Mouse (Mus musculus) neural tube, embryonic 11.5 days (tissue): ENCODE measurements around the gene Lars2. TPM values are rescaled to one million over a fixed set of nuclear protein-coding genes. Genes with fewer than 3 reads are reported as not detected.

Source experiments
- ATAC-seq: fragments of 200-750 bp; cut with Nextera tagmentation; 2 replicates; pipeline ENCODE4 v1.8.0; 2017; ENCODE audit warnings: moderate number of reproducible peaks, mild to moderate bottlenecking, moderate TSS enrichment, moderate library complexity; ENCODE audit not compliant: insufficient read depth, low FRiP score, low TSS enrichment
- DNase-seq: peaks from one replicate; pipeline ENCODE4 v3.0.0-alpha.2; 2015; ENCODE audit warnings: low spot score
- H3K27ac ChIP-seq: fragments of 300-500 bp; sonication (generic); 2 replicates; pipeline ENCODE4 v1.5.1; 2014; ENCODE audit warnings: low read depth, mild to moderate bottlenecking, low read length
- H3K27me3 ChIP-seq: fragments of 300-500 bp; sonication (generic); 2 replicates; pipeline ENCODE4 v1.6.1; 2014; ENCODE audit warnings: mild to moderate bottlenecking, low read length, mixed read lengths; ENCODE audit not compliant: control insufficient read depth, insufficient read depth
- H3K36me3 ChIP-seq: fragments of 300-500 bp; sonication (generic); 2 replicates; pipeline ENCODE4 v1.6.1; 2014; ENCODE audit warnings: mild to moderate bottlenecking, low read length, moderate library complexity, mixed read lengths; ENCODE audit not compliant: control insufficient read depth, insufficient read depth
- H3K4me1 ChIP-seq: fragments of 300-500 bp; sonication (generic); 2 replicates; pipeline ENCODE4 v1.6.1; 2014; ENCODE audit warnings: low read length, mixed read lengths; ENCODE audit not compliant: control insufficient read depth, insufficient read depth
- H3K4me2 ChIP-seq: fragments of 300-500 bp; sonication (generic); 2 replicates; pipeline ENCODE4 v1.6.1; 2014; ENCODE audit warnings: low read depth, mild to moderate bottlenecking, moderate library complexity
- H3K4me3 ChIP-seq: fragments of 300-500 bp; sonication (generic); 2 replicates; pipeline ENCODE4 v1.5.1; 2014; ENCODE audit warnings: low read depth, low read length
- H3K9ac ChIP-seq: fragments of 300-500 bp; sonication (generic); 2 replicates; pipeline ENCODE4 v1.6.1; 2014; ENCODE audit warnings: mild to moderate bottlenecking, low read length
- H3K9me3 ChIP-seq: fragments of 300-500 bp; sonication (generic); 2 replicates; pipeline ENCODE4 v1.6.1; 2016; ENCODE audit warnings: low read length; ENCODE audit not compliant: control insufficient read depth
- WGBS: fragments of 180-500 bp; shearing (Covaris S2); extraction: QIAGEN DNeasy Blood & Tissue Kit; methylation state at CpG from one replicate; pipeline ENCODE4 v1.1.7; 2014; 5-methylcytosine and 5-hydroxymethylcytosine counted together
- polyA plus RNA-seq: library from polyadenylated mRNA; unstranded; fragments of >200 nt; fragmentation: Nextera tagmentation; extraction: Ambion mirVana; gene quantifications from 2 replicates; pipeline ENCODE4 v1.2.1, GENCODE M21; 2014

Lars2 gene
- polyA plus RNA-seq, 1 experiment from 2014 or later: 1,025 TPM

GRCm38 (mm10) chr9:123478031-123478585 lies 111.4 kb downstream of the Lars2 start:
- peak; percentile 79 for DNase-seq
- 0% methylated on average over 23 of the region's 29 CpGs for WGBS
- Histone ChIP-seq H3K4me3 (peak overlapping the region; percentile 54), H3K9ac (peak overlapping the region; percentile 41; the same call in 1 of the 2 replicates), H3K9me3 (no peaks in the 10 kb centered on the region), H3K4me2 (peak overlapping the region; percentile 60), H3K36me3 (peaks cover 3% of the 10 kb centered on the region; the same call in 1 of the 2 replicates), H3K4me1 (peaks cover 23% of the 10 kb centered on the region), H3K27ac (no peak overlapping the region), H3K27me3 (no peaks in the 10 kb centered on the region)
- peak; percentile 81 for ATAC-seq

- Histone ChIP-seq H3K36me3 (peaks cover 3% of the 10 kb centered on the region; the same call in 1 of the 2 replicates), H3K4me2 (peak within 1 kb of the TSS; percentile 60), H3K27ac (peak within 1 kb of the TSS; percentile 56; the same call in 1 of the 2 replicates), H3K9me3 (no peaks in the 10 kb centered on the region), H3K4me3 (peak within 1 kb of the TSS; percentile 54), H3K9ac (peak within 1 kb of the TSS; percentile 77), H3K27me3 (no peaks in the 10 kb centered on the region), H3K4me1 (peaks cover 23% of the 10 kb centered on the region)
- ATAC-seq (peak; percentile 84), DNase-seq (peak; percentile 79)
- WGBS: under 1% methylated on average over 28 of the region's 57 CpGs
These were observed 112.0 kb downstream of the Lars2 start, which contains the start of gene Limd1 for GRCm38 (mm10) chr9:123478586-123479195. Gene Limd1, plus strand, starts transcription at chr9:123478706.

GRCm38 (mm10) chr9:123479196-123479669 lies 112.5 kb downstream of the Lars2 start:
- 24% methylated on average over 17 of the region's 17 CpGs for WGBS
- Histone ChIP-seq H3K4me3 (peak overlapping the region; percentile 54), H3K9me3 (no peaks in the 10 kb centered on the region), H3K27me3 (no peaks in the 10 kb centered on the region), H3K9ac (peak overlapping the region; percentile 77), H3K36me3 (peaks cover 3% of the 10 kb centered on the region; the same call in 1 of the 2 replicates), H3K4me1 (peaks cover 23% of the 10 kb centered on the region), H3K4me2 (peak overlapping the region; percentile 53), H3K27ac (no peak overlapping the region)
- ATAC-seq: no peak
- no peak for DNase-seq

GRCm38 (mm10) chr9:123479876-123480252 lies 113.1 kb downstream of the Lars2 start:
- no peak for DNase-seq
- 93% methylated on average over 8 of the region's 8 CpGs for WGBS
- H3K36me3 ChIP-seq: peaks cover 5% of the 10 kb centered on the region; the same call in 1 of the 2 replicates

GRCm38 (mm10) chr9:123480253-123480921 lies 113.7 kb downstream of the Lars2 start:
- Histone ChIP-seq H3K4me1 (peaks cover 23% of the 10 kb centered on the region), H3K9ac (no peak overlapping the region), H3K27ac (no peak overlapping the region), H3K4me3 (peak overlapping the region; percentile 1; the same call in 1 of the 2 replicates), H3K36me3 (peaks cover 5% of the 10 kb centered on the region; the same call in 1 of the 2 replicates), H3K4me2 (peak overlapping the region; percentile 53), H3K27me3 (no peaks in the 10 kb centered on the region), H3K9me3 (no peaks in the 10 kb centered on the region)
- no peak for ATAC-seq
- no peak for DNase-seq
- WGBS: 84% methylated on average over 18 of the region's 18 CpGs

More at GRCm38 (mm10) chr9:123479876-123480252, 113.1 kb downstream of the Lars2 start:
- H3K4me2 ChIP-seq: peak overlapping the region; percentile 53
- no peak overlapping the region for H3K27ac ChIP-seq
- no peaks in the 10 kb centered on the region for H3K9me3 ChIP-seq
- H3K4me1 ChIP-seq: peaks cover 23% of the 10 kb centered on the region
- H3K27me3 ChIP-seq: no peaks in the 10 kb centered on the region
- H3K4me3 ChIP-seq: peak overlapping the region; percentile 54; the same call in 1 of the 2 replicates
- ATAC-seq: no peak
- H3K9ac ChIP-seq: peak overlapping the region; percentile 77; the same call in 1 of the 2 replicates

GRCm38 (mm10) chr9:123481136-123481535 lies 114.4 kb downstream of the Lars2 start:
- 81% methylated on average over 7 of the region's 7 CpGs for WGBS
- no peak for ATAC-seq
- H3K9ac ChIP-seq: no peak overlapping the region
- H3K9me3 ChIP-seq: no peaks in the 10 kb centered on the region
- H3K36me3 ChIP-seq: peaks cover 5% of the 10 kb centered on the region; the same call in 1 of the 2 replicates
- no peak for DNase-seq
- peaks cover 23% of the 10 kb centered on the region for H3K4me1 ChIP-seq
- H3K27ac ChIP-seq: no peak overlapping the region
- peak overlapping the region; percentile 1; the same call in 1 of the 2 replicates for H3K4me3 ChIP-seq
- peak overlapping the region; percentile 53 for H3K4me2 ChIP-seq
- no peaks in the 10 kb centered on the region for H3K27me3 ChIP-seq

- Histone ChIP-seq H3K27ac (no peak overlapping the region), H3K4me3 (no peak overlapping the region), H3K9ac (no peak overlapping the region), H3K4me2 (no peak overlapping the region), H3K4me1 (peaks cover 20% of the 10 kb centered on the region), H3K36me3 (peaks cover 5% of the 10 kb centered on the region), H3K27me3 (no peaks in the 10 kb centered on the region), H3K9me3 (no peaks in the 10 kb centered on the region)
- no peak for DNase-seq
- ATAC-seq: no peak
- WGBS: 92% methylated on average over 1 of the region's 1 CpGs
These were observed 116.9 kb downstream of the Lars2 start for GRCm38 (mm10) chr9:123483598-123483997.

GRCm38 (mm10) chr9:123484830-123485229 lies 118.1 kb downstream of the Lars2 start:
- H3K36me3 ChIP-seq: peaks cover 5% of the 10 kb centered on the region
- no peak for DNase-seq
- H3K27ac ChIP-seq: no peak overlapping the region
- no peak for ATAC-seq
- 91% methylated on average over 3 of the region's 3 CpGs for WGBS
- H3K9ac ChIP-seq: no peak overlapping the region
- no peaks in the 10 kb centered on the region for H3K9me3 ChIP-seq
- no peaks in the 10 kb centered on the region for H3K27me3 ChIP-seq
- no peak overlapping the region for H3K4me2 ChIP-seq
- peaks cover 14% of the 10 kb centered on the region for H3K4me1 ChIP-seq
- H3K4me3 ChIP-seq: no peak overlapping the region
